Mouse (Mus musculus): ENCODE data around the gene Crygb.

Gene Crygb

GRCm38 (mm10) chr1:65082188-65082587 is at the start of gene Crygb:
Gene Crygb, minus strand, starts transcription at chr1:65082288.
- no peak for DNase-seq (ENCODE audit: low spot score in 2 of 2)

GRCm38 (mm10) chr1:65131671-65132070 is 49.6 kb upstream of the Crygb start:
- DNase-seq (ENCODE audit: low spot score in 2 of 2): no peak

GRCm38 (mm10) chr1:65130226-65130625 is 48.1 kb upstream of the Crygb start:
- DNase-seq (ENCODE audit: low spot score in 2 of 2): no peak

GRCm38 (mm10) chr1:65129634-65130180 is 47.6 kb upstream of the Crygb start:
- peak in 1 of 2 experiments; percentile 19 for DNase-seq (ENCODE audit: low spot score in 2 of 2)

GRCm38 (mm10) chr1:65122574-65123372 is 40.7 kb upstream of the Crygb start, which contains the start of gene D630023F18Rik:
Gene D630023F18Rik, minus strand, starts transcription at chr1:65123214.
- DNase-seq (ENCODE audit: low spot score in 2 of 2): peak in 1 of 2 experiments; percentile 54

- DNase-seq (ENCODE audit: low spot score in 2 of 2): no peak
Measured at GRCm38 (mm10) chr1:65119438-65119837, 37.4 kb upstream of the Crygb start, which contains the start of gene Gm28845. Gene Gm28845, minus strand, starts transcription at chr1:65119558.

- no peak for DNase-seq (ENCODE audit: low spot score in 2 of 2)
Measured at GRCm38 (mm10) chr1:65118150-65118913, 36.2 kb upstream of the Crygb start.

- DNase-seq (ENCODE audit: low spot score in 2 of 2): no peak
Measured at GRCm38 (mm10) chr1:65113536-65114172, 31.6 kb upstream of the Crygb start.

GRCm38 (mm10) chr1:65112807-65113196 is 30.7 kb upstream of the Crygb start:
- DNase-seq (ENCODE audit: low spot score in 2 of 2): no peak

- peak; percentile 22 to 66 for DNase-seq (ENCODE audit: low spot score in 2 of 2)
Measured at GRCm38 (mm10) chr1:65112031-65112806, 30.1 kb upstream of the Crygb start.

GRCm38 (mm10) chr1:65109756-65110435 is 27.8 kb upstream of the Crygb start:
- no peak for DNase-seq (ENCODE audit: low spot score in 2 of 2)

GRCm38 (mm10) chr1:65109196-65109595 is 27.1 kb upstream of the Crygb start:
- DNase-seq (ENCODE audit: low spot score in 2 of 2): no peak

- no peak for DNase-seq (ENCODE audit: low spot score in 2 of 2)
Measured at GRCm38 (mm10) chr1:65107654-65108279, 25.7 kb upstream of the Crygb start.

- no peak for DNase-seq (ENCODE audit: low spot score in 2 of 2)
Measured at GRCm38 (mm10) chr1:65103273-65103672, 21.2 kb upstream of the Crygb start, which contains the start of gene Cryga. Gene Cryga, minus strand, starts transcription at chr1:65103373.

GRCm38 (mm10) chr1:65096953-65097352 is 14.9 kb upstream of the Crygb start:
- DNase-seq (ENCODE audit: low spot score in 2 of 2): no peak

GRCm38 (mm10) chr1:65091566-65091965 is 9.5 kb upstream of the Crygb start:
- DNase-seq (ENCODE audit: low spot score in 2 of 2): no peak

- DNase-seq (ENCODE audit: low spot score in 2 of 2): no peak
Measured at GRCm38 (mm10) chr1:65090370-65090769, 8.3 kb upstream of the Crygb start.

- DNase-seq (ENCODE audit: low spot score in 2 of 2): no peak
Measured at GRCm38 (mm10) chr1:65088567-65089356, 6.7 kb upstream of the Crygb start.

GRCm38 (mm10) chr1:65075607-65076006 is 6.5 kb downstream of the Crygb start:
- DNase-seq (ENCODE audit: low spot score in 2 of 2): no peak

Measured in left cerebral cortex, adult 9 months (tissue).